Mouse (Mus musculus) cerebellum, adult 8-10 months (tissue): Measurements from ENCODE around the gene Fem1b.
"Not testable (repeated sequence)": the region's sequence is repeated elsewhere in the genome, so short reads cannot be mapped to it uniquely, and the experiment has no call there.

ENCODE experiments used
- DNase-seq: peaks from one replicate; pipeline ENCODE4 v3.0.0; 2022

Gene Fem1b

GRCm38 (mm10) chr9:62811516-62812121 is at the start of gene Fem1b:
Gene Fem1b, minus strand, starts transcription at chr9:62811934.
- DNase-seq: peak; percentile 91

DNA sequence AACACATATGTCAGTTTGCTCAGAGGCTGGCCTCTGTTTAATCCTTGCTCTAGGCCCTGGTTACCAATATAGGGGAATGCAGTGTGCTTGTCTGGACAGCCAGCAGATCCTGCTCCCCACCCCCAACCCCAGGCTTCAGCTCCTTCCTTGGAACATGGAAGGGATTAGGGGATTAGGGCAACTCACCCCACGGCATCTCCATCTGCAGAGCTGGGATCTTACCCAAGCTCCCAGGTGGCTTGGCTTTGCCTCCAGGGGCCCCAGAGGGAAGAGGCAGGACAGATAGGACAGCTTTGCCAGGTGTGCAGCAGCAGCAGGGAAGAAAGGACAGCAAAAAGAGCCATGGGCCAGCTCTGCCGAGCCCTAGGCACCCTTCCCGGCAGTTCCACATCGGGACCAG is 49.1 kb upstream of the Fem1b start:
- DNase-seq: no peak

DNA sequence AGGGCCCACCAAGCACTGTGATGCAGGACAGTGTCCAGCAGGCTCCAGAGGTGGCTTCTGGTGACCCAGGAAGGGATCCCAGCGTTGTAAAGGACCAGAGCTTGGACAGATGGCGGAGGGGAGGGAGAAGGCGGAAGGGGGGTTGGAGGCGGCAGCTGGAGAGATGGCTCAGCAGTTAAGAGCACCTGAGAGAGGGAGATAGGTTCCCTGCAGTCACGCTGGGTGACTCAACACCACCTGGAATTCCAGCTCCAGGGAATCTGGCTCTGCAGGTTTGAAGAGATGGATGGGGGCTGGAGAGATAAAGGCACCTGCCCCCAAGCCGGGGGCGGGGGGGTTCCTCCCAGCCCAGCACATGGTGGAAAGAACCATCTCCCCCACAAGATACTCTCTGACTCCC is 48.4 kb upstream of the Fem1b start:
- not testable (repeated sequence) for DNase-seq

- no peak for DNase-seq
Measured at GRCm38 (mm10) chr9:62858266-62859019, 46.7 kb upstream of the Fem1b start.

DNA sequence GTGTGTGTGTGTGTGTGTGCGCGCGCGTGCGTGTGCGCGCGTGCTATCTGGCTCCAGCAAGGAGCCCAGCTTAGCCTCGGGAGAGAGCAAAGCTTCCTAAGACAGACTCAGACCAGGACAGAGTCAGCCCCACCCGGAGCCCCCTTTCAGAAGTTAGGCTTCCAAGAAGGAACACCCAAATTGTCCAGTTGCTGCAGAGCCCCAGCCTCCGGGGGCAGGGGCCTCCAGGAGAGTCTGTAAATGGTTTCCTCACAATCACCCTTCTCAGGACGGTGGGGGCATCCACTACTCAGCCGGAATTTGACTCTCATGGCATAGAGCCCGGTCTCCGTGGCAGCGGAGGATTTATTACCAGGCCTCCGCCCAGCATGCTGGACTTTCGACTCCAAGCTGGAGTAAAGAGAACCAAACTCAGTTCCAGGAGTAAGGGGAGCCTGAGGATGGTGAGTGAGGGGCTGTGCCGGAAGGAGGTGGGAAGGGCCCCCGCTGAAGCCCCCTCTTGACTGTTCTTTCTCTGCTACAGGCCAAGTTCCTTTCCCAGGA is 46.1 kb upstream of the Fem1b start, which contains the start of gene Calml4:
TSS of gene Calml4 (plus strand) at position 362 of the 543 bp plus-strand sequence.
- no peak for DNase-seq

DNA sequence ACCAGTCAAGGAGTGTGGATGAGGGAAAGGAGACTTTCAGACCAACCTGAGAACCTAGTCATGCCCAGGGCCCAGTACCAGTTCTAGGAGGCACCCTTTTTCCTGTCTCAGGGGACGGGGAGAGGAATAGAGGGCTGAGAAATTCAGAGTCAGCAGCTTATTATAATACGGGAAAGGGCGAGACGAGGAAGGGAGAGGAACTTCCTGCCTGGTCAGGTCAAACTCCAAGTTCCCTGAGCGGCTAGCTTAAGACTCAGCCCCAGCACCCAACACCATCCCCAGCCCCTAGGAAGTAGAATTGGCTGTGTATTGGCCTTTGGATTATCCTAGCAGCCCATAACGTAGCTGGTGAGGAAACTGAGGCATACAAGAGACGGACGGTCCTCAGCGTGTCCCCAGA is 45.5 kb upstream of the Fem1b start:
- DNase-seq: no peak

DNA sequence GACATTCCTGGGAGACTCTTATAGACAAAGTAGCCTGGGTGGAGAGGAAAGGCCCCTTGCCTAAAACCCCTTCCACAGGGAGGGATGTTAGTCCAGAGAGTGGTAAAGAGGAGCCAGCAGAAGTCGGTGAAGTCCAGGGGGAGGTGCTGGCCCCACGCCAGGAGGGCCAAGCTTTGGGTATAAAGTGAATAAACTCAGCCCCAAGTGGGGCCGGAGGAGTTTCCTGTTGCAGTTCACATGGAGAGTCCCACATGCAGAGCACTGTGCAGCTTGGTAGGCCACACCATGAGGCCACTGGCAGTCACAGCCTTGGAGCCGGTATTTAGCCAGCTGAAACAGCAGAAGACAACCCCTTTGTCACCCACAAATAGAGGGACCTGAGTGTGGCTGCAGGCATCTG is 42.7 kb upstream of the Fem1b start:
- DNase-seq: no peak

- DNase-seq: no peak
Measured at GRCm38 (mm10) chr9:62851571-62851970, 39.8 kb upstream of the Fem1b start.

DNA sequence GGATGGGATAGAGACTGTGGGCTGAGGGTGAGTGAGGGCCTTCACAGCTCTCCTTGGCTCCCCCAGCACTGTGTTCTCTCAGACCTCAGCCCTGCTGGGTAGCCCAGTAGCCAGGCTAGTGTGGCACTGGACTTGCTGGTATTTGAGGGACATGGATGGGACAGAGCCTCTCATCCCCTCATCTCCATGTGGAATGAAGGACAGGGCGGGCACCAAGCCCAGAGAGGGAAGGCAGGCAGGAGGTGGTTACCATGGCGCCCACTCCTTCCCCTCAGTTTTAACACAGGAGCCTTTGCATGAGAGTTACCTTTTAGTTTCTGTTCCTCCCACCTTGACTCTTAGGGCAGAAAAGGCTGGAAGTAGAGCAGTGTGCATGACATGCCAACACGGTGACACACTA is 36.9 kb upstream of the Fem1b start:
- no peak for DNase-seq

DNA sequence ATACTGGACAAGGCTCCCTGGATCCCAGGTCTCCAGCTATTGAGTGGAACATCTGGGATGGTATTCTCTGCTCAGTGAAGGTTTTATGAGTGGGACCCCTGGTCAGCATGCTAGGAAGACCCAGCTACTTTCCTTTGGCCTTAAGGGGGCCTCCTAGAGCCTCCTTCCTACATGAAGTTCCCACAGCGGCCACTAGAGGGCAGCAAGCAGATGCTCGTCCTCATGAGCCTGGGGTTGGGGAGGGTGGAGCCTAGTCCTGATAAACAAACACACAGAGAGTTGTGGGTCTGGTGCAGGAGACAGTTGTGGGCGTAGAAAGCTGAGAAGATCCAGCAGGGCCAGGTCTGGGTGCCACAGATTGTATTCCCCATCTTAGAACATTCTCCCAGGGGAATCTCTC is 36.0 kb upstream of the Fem1b start:
- peak; percentile 85 for DNase-seq

DNA sequence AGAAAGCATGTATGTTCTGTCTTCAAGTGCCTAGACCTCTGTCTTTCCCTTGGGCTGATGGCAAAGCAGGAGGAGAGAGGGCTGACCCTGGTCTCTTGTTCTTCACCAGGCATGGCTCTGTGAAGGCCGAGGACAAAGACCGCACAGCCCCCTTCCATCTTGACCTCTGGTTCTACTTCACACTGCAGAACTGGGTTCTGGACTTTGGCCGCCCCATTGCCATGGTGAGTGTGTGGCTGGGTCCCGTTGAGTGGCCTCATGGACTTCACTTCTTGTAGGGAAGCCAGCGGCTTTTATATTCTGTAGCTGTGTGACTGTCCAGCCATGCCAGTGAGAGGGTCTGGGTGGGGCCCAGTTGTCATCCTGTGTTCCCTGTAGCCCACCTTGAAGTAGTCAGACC is 32.7 kb upstream of the Fem1b start:
- no peak for DNase-seq

GRCm38 (mm10) chr9:62843356-62844024 is 31.8 kb upstream of the Fem1b start:
- no peak for DNase-seq

GRCm38 (mm10) chr9:62839172-62839770 is 27.5 kb upstream of the Fem1b start:
- DNase-seq: no peak

DNA sequence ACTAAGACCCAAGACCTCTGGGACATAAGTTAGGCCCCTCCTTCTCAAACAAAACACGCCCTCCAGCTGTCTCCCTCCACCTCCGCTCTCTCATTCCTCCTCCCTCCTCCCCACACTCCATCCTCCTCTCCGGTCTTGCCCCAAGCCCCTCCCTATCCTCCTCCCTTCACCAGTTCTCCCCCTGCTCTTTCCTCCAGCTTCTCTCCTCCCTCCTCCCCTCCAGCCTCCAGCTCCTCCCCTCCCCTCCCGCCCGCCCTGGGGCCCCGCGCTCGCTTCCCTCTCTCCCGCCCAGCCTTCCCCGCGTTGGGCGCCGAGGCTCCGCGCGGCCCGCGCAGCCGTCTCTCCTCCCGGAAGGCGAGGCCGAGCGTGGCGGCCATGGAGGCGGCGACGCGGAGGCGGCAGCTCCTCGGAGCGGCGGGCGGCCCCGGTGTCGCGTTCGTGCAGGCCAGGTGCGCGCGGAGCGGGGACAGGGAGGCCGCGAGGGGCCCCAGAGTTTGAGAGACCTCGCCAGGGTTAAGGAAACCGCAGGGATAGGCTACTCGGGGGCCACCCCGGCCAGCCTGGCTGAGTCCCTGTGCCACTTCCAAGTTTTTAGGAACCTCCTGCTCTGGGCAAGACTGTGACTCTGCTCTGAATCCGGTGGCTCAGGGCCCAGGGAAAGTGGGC is 26.9 kb upstream of the Fem1b start, which contains the start of gene Cln6:
TSS of gene Cln6 (plus strand) at position 280 of the 666 bp plus-strand sequence.
- DNase-seq: peak; percentile 70

DNA sequence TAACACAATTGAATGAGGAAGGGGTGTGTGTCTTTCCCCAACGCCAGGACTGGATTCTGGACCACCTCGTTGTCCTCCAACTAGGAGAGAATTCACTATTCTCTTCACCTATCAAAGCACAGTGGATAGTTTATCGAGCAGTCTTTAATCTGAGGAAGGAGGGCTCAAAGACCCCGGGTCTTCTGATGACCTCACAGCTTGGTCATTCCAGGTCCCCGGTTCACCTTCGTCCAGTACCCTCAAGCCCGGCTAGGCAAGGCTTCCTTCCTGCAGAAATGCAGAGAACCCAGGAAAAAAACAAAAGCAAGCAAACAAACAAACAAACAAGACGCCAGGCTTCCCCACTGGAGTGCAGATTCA is 26.4 kb upstream of the Fem1b start:
- no peak for DNase-seq

DNA sequence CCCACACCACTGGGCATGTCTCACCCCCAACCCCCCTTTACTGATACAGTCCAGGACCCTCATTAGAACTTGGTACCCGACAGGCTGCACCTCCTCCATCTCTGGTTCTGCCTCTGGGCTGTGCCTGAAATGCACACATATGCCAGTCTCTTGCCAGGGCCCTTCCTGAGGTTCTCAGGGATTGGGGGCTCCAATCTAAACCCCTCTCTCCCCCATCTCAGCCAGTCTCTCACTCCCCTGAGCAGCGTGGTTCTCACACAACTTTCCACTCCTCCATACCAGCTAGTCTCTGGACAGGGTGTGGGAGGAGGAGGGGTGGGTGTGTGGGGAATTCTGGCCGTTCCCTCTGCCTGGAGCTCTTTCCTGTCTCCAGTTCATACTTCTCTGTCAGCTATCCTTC is 25.9 kb upstream of the Fem1b start:
- no peak for DNase-seq

DNA sequence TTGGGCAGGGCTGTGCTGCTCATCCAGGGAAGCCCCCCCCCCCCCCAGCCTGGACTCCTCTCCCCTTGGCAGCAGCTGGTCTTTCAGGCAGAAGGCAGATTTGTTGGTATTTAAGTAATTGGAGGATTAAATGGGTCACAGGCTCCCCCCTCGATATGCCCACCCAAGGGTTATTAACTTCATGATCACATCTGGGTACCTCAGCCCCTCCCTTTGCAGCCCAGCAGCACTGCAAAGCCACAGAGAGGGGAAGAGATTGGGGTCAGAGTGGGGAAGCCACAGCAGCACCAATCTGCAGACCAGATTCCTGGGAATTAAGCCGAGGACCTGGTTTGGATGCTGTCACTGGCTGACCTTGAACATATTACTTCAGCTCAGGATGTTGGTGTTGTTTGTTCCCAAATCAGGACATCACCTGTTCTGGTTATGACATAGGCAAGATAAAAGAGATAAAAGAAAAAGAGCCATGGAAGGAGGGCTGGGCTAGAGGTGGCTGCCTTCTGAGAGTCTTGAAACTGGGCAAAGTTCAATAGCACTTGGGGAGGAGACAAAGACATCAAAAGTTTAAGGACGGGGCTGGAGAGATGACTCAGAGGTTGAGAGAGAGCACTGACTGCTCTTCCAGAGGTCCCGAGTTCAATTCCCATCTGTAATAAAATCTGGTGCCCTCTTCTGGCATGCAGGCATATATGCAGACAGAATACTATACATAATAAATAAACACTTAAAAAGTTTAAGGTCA is 24.1 kb upstream of the Fem1b start:
- no peak for DNase-seq

GRCm38 (mm10) chr9:62834906-62835305 is 23.2 kb upstream of the Fem1b start:
- no peak for DNase-seq

DNA sequence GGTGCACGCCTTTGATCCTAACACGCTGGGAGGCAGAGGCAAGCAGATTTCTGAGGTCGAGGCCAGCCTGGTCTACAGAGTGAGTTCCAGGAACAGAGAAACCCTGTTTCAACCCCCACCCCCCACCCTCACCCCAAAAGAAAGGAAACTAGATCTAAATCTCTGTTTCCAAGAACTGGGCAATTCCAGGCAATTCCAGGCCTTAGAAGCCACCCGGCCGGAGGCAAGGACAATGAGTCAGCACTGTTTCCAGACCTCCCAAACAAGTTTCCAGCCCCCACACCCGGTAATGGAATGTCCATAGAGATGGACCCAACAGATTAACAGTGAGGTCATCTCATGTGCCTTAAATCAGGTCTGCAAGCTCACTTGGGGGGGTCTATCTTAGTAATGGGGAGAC is 18.1 kb upstream of the Fem1b start:
- no peak for DNase-seq

GRCm38 (mm10) chr9:62828662-62829086 is 16.9 kb upstream of the Fem1b start:
- DNase-seq: peak; percentile 91

DNA sequence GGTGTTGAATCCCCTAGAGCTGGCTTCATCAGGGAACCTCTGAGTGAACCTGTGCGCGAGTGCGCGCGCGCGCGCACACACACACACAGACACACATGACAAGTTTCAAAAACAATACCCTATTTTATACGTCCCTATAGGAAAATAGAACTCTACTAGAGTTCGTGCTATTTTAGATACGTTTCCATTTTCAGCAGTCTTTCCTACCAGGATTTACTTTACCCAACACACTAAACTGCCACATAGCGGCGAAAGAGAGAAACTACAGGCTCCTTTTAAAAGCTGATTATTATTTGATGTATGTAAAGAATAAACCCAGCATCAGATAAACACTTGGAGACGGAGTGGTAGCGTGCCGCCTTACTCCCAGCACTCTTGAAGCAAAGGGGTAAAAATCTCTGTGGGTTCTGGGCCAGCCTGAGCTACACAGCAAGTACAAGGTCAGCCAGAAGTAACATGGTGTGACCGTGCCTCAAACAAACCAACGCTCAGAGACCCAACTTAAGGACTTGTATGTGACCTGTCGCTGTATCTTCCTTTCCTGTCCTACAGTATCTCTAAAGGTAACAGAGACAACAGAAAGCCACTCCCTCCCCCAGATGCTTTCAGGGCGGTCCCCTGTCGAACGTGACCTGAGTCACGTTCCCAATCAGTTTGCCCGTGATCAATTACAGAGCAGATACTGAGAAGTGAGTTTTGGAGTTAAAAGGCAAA is 16.4 kb upstream of the Fem1b start:
- DNase-seq: no peak
